Mouse (Mus musculus) frontal cortex, postnatal 10 days (tissue): ENCODE results near the gene Mpp5.

Experiments used
- DNase-seq, 2 experiments: peaks; one replicate each; pipeline ENCODE4 v3.0.0; 2022; ENCODE audit warnings: low spot score in 2 of 2, mixed read lengths in 1 of 2

Gene Mpp5

DNA sequence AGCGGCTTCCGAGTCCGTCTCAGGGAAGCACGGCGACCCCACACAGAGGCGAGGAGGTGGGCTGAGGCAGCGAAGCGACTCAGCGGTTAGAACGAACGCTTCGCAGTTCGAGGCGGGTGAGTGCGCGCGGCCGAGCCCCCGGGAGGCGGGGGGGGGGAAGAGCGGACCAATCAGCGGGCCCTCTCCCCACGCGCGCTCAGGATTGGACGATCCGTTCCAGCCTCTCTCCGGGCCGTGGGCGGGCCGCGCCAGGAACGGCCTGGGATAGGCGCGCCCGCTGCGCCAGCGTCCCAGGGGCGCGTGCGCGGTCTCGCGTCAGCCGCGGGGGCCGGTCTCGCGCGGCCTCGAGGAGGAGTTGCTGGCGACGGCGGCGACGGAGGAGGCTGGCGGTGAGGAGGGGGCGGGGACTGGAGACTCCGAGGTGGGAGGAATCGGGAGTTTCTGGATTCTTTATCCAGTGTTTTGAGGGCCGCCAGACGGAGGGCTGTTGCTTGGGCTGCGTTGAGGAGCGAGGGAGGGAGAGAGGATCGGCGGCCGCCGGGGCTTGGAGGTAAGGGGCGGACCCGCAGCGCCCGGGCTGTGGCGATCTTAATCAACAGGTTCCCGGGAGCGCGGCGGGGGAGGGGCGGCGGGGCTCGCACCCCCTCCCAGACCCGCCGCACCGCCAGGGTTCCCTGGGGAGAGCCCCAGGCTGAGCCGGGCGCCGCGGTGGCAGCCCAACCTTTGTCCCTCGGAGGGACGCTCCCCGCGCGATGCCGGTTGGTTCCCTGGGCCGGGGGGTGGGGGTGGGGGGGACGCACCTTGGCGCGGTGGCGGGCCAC lies at the start of gene Mpp5:
Gene Mpp5, plus strand, starts transcription at position 351 of the 821 bp plus-strand sequence.
- peak; percentile 95 to 97 for DNase-seq

DNA sequence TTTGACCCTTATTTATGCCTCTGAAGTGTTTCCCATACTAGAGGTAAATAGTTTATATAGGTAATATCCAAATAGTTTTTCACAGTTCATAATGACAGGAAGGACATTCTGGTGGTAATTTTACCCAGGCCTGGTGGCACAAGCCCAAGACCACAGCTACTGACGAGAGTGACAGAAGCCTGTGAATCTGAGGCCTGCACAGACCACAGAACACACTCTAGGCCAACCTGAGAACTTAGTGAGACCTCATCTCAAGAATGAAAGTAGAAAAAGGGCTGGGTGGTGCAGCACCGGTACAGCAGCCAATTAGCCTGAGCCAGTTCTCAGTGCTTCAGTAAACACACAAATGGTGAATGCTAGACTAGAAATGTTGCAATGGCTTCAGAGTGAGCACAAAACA lies 30.9 kb upstream of the Mpp5 start:
- DNase-seq: no peak

DNA sequence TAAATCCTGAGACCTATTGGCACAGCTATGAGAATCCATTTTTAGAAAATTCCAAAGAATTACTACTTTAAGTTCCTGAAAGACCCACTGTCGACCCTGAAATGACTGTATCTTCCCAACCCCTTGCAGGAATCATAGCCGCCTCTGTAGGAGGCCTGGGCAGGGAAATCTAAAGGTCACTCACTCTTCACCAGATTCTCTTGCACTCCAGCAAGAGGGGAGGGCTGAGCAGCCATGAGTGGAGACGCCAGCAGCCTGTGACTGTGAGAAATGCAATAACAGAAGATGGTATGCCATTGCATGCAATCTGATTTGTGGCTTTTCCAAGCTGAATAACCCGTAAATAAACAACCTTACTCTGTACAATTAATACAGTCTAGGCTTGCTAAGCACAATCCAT lies 21.0 kb upstream of the Mpp5 start:
- no peak for DNase-seq

DNA sequence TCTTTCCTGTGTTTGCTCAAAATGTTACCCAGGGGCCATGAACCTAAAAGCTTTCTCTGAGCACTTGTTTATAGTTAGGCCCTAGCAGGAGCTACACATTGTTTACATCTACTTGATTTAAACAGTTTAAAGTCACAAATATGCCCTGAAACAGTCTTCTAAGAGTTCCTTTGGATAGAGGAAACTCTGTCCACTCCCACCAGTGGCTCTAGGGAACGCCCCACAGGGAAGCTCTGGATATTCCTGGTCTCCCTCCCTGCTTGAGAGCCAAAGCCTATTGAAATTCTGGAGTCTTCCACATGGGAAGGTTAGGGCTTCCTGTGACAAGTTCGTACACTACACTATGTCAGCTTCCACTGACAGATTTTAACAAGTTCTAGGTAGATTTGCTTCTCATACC lies 9.1 kb upstream of the Mpp5 start:
- no peak for DNase-seq

DNA sequence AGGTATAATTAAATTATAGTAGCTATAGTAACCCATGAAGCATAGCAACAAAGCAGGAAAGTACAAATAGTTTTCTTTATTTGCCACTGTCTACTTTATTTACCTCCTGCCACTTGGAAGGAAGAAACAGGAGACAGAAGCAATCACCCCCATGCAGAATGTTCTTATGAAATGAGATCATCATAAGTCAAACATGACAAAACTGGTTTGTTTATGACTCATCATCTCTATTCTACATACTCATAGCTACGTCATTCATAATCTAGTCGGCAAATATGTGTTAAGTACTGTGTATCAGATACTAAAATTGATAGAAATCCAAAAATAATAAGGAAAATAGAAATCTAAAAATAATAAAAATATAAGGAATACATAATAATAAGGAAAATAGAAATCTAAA lies 8.4 kb upstream of the Mpp5 start:
- no peak for DNase-seq

DNA sequence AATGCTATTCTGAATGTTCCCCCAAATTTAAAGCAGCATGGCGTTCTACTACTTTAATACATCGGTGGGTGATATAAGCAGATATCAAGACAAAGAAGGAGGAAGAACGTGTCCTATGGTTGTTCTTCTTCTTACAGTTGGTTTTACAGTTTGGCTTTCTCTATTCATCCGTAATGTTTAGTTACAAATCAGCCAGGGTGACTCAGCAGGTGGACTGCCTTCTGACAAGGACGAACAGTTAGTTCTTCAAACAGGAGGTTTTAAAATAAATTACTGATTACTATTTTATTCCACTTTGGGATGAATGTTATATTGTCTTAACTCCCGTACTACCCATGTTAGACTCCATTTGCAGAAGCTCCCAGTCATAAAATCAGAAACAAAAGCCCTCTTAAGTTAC lies 2.5 kb upstream of the Mpp5 start:
- no peak for DNase-seq

DNA sequence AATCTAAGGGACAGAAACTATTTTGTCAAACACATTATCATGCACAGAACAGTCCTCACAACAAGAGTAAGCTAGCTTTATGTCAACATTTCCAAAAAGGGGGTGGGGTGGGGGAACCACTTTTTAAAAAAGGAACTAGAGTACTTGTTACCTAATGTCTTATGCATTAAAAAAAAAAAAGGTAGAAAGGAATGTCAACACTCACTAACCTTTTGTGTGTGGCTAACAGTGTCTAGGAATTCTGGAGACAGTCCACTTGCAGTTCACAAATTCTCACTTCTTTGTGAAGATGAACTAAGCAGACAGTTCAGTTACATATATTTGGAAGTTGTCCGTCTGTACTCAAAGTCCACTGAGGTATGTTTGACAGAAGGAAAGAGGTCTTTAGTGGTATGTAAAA lies 1.3 kb upstream of the Mpp5 start:
- no peak for DNase-seq

DNA sequence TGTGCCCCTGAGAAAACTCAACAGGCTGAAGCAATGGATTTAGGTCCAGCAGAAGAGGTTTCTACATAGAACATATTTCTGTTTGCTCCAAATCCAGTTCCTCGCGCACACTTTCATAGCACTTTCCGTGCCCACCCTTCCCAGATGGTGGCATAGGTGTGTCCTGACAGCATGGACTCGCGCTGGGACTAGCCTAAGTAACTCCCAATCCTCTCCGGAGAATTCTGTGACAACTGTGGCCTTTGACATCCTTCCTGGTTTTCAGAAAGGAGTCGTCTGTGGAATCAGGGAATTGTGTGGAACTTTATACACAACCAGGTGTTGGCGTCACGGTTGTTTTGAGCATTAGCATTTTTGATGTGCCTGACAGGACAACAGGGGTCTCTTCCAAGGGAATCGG lies 594 bp upstream of the Mpp5 start:
- DNase-seq: no peak

DNA sequence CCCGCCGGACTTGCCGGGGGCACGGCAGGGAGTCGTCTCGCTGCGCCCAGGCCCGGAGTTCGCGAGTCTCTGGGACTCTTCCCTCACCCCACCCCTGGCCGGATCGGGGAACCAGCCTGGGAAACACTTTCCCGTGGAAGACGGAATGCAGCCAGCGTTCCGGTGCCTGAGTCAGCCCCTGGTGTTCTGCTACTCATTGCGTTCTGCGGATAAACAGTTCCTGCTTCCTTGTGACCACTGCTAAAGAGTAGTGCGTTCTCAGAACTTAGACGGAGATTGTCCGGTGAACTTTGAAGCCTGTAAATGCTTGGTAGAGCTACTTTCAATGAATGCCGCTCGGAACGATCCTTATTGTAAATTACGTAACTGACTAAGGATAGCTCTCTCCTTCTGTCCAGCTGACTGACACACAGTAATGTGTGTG lies 683 bp downstream of the Mpp5 start:
- DNase-seq: peak; percentile 26 to 50

DNA sequence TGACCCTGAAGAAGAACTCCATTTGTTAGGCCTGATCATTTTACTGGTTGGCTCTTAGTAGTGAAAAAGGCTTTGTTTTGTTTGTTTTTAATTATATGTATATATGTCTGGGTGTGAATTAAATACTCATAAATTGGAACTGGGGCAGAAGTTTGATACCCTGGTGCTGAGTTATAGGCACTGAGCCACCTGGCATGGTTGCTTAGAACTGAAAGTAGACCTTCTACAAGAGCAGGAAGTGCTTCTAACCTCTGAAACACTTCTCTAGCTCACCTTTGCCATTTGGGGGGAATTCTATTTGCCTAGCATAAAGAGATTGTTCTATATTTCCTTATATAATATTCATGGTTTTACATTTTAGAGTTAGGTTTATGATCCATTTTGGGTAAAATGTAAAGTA lies 13.3 kb downstream of the Mpp5 start:
- no peak for DNase-seq

DNA sequence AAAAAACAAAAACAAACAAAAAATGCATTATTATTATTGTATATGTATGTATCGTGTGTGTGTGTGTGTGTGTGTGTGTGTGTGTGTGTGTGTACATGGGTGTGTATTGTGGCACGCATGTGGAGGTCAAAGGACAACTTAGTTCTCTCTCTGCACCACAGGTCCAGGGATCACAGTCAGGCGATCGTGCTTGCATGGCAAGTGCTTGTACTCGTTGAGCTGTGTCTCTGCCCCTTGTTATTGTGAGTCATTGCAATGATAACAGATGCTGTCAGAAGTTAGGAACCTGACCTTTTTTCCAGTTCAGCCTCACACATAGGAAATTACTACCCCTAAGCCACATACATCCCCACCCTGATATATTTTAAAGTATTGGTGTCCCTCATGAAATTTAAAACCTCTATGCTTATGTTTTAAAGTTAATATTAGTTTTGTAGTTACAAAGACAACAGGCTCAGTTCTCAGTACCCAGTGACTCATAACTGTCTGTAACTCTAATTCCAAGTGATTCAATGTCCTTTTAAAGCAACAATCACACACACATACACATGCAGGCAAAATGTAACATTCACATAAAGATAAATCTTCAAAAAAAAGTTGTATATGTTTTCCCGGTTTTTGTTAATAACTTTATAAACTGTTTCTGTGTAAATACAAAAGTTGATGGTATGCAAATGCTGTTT lies 20.5 kb downstream of the Mpp5 start:
- DNase-seq: no peak

DNA sequence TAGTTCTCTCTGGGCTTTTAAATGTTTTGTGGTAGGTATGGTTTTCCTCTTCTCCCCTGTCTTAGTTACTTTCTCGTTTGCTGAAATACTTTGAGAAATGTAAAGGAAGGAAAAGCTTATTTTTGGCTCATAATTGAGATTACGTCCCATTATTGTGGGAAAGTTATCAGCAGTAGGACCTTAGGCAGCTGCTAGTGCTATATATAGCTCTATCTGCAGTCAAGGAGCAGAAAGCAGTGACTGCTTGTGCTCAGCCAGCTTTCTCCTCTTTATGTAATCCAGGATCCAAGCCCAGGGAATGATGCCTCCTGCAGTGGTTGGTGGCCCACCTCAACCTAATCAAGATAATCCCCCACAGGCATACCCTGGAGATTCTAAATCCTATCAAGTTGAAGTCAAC lies 24.5 kb downstream of the Mpp5 start:
- no peak for DNase-seq

DNA sequence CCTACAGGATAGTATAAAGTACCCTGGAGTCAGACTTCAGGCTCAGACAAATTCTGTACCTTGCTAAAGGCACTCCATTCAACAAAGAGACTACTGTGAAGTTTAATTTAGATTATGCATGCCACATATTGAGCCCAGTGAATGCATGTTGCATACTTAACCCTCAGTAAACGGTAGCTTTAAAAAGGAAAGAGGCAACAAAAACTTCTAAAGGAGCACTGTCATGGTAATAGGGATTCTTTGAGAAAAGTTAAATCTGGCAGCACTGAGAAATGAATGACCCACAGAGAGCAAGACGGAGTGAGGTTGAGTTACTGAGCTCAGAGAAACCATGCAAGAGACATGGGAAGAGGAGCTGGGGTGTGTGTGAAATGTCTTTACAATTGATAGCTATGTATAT lies 29.2 kb downstream of the Mpp5 start:
- DNase-seq: no peak

DNA sequence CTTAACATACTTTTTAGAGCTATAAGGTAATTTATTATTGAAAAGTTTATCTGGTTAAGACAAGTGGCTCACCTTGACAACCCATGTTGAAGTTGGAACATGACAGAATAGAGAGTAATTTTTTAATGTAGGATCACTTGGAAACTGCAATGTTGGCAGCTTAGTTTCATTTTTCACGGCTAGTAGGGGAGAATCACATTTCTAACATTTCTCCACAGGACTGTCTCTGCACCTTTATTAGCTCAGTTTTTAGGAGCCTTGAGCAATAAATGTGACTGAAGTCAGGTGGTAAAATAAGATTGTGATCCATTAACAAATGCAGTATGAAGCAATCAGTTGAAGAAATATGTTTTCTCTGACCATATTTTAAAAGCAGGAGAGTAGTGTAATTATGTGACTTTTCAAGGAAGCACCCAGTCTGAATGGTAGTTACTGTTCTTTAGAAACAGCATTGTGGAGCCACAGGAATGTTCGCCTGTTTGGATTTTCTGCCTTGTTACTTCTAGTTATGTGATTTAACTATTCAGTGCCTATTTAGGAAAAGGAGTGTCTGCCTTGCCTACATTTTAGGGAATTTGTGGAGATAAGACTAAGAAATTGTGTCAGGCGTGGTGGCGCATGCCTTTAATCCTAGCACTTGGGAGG lies 29.8 kb downstream of the Mpp5 start:
- no peak for DNase-seq

DNA sequence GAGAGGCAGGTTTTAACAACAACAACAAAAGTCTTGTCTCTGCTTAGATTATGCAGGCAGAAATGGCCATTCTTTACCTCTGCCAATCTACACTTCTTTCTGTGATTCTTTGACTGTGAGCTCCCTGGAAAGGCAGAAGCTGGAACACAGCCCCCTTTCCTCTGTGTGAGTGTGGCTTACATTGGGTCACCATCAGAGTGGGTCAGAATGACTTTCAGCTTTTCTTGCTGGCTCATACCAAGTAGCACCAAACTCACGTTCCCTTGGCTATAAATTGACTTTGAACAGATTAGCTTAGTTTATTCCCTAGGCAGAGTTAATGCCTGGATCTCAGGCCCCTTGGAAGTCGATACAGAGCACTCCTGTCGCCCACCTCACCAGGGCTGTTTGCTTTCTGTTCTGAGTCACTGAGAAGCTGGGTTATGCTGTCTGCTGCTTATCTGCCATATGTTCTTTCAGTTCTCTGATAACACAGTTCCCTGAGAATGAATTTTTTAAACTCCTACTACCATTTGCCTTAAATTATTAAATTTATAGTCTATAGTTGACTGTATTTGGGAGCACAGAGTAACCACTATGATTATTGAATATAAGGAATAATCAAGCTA lies 39.7 kb downstream of the Mpp5 start:
- no peak for DNase-seq

DNA sequence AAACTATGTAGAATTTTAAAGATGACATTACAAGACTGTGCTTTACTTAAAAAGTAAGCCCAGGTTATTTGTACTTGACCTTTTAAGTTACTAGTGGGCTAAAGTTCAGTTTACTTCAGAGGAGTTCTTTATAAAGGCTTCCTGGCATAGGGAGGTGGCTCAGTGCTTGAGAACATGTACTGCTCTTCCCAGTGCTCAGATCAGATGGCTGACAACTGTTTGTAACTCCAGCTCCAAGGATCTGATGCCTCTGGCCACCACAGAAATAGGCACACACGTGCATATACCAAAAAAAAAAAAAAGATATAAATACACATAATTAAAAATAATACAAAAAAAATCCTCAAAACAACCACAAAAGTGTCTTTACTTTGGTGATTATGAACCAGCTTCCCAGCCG lies 42.1 kb downstream of the Mpp5 start:
- DNase-seq: no peak

DNA sequence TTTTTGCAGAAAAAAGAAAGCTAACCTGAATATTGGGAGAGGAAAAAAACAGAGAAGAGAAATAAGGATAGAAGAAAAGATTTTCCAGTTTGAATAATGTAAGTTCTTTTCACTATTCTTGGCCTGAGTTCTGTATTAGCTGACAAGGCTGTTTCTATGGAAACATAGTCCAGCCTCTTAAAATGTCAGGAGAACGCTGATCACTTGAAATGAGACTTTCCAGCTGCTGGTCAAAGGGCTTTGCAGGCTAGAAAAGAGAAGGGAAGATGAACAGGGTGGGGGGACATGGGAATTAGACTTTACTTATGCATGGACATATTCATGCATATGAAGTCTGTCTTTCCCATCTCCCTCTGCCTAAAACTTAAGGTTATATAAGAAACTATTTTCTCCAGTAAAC lies 45.5 kb downstream of the Mpp5 start:
- DNase-seq: no peak

DNA sequence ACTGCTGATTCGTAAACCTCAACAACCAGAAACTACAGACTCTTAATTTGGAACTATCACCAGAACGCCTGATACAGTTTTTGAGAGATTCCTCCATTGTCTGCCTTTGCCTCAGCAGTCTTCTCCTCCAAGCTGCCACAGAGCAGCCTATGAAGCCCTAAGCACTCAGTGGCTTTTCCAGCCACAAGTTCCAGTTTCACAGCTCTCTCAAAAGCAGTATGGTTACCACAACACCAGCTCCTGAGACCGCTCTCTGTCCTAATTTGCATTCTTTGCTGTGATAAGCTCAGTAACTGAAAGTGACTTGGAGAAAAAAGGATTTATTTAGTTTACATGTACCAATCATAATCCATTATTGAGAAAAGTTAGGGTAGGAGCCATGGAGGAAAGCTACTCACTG lies 51.3 kb downstream of the Mpp5 start:
- no peak for DNase-seq

DNA sequence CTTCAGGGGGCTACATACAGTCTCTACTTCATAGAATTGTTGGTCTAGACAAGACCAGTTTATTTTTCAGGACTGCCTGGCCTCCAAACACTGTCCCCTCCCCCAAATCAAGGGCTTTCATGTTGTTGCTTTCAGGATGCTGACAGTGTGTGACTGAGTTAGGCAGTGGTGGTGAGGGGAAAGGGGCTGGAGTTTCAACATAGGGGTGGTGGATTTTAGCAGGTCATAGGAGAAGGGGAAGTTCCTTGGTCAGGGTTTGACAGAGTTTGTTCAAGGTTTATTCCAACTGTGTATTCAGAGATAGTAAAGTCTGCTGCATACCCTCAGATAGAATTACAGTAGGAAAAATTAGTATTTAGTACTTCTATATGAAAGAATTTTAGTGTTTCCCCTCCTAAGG lies 53.1 kb downstream of the Mpp5 start:
- DNase-seq: no peak

DNA sequence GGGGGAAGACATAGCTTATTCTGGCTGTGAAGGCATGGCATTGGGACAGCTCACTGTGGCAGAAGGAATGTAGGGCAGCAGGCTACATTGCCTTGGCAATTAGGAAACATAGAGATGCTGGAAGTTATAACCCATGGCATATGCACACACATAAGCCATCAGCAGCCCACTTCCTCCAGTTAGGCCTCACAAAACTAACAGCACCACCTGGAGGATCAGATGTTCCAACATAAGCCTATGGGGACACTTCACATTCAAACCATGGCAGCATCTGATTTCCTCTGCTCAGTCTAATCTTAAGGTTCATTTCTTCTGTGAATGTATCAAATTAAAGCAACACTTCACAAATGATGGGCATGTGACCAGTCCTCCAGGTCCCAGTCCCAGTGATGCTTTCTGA lies 65.7 kb downstream of the Mpp5 start:
- no peak for DNase-seq

DNA sequence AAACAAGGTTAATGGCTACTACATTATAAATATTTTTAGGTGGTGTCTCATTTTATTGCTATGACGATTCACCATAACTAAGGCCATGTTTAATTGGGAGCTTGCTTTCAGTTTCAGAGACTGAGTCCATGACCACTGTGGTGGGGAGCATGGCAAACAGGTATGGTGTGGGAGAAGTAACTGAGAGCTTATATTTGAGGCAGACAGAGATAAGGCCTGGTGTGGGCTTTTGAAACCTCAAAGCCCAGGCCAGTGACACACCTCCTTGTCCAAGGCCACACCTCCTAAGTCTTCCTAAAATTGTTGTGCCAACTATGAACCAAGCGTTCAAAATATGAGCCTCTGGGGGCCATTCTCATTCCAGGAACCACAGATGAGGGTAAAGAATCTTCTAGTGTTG lies 85.8 kb downstream of the Mpp5 start:
- DNase-seq: no peak

DNA sequence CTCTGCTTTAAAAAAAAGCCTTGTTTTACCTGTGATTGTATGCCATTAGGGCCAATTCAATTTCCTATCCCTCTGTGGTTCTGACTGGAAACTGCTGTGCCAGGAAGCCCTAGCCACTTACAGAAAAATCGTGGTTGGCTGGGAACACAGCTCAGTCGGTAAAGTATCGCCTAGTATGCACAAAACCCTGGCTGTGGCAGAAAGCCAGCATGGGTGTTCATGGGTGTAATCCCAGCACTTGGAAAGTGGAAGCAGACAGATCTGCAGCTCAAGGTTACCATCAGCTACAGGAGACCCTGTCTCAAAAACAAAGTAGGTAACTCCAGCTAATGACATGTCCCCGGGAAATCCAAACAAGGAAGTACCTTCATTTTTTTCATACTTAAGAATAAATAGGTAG lies 91.2 kb downstream of the Mpp5 start:
- DNase-seq: no peak

DNA sequence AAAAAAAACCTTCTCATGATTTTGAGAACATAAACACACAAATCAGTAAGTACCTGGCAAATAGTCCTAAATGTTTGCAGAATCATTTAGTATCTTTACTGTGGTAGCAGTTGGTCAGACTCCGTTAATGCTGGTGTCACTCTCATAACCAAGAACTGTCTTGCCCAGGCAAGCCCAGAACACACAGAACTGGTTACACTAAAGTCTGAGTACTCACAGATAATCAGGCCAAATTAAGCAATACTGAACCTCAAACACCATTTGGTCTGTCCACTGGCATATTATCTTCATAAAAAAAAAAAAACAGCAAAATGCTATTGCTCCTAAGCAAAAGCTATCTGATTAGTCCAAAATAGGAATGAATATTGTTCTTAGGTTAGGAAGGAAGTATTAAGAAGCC lies 93.7 kb downstream of the Mpp5 start:
- DNase-seq: no peak
